Mouse (Mus musculus): ENCODE results near the gene Rasal3. TPM values are rescaled to one million over a fixed set of nuclear protein-coding genes. Genes with fewer than 3 reads are reported as not detected.

Rasal3 gene
- polyA plus RNA-seq, 1 experiment, result 3.5 TPM

GRCm38 (mm10) chr17:32354211-32354610 lies 49.2 kb downstream of the Rasal3 start:
- no peak for DNase-seq (ENCODE audit: low spot score)

DNA sequence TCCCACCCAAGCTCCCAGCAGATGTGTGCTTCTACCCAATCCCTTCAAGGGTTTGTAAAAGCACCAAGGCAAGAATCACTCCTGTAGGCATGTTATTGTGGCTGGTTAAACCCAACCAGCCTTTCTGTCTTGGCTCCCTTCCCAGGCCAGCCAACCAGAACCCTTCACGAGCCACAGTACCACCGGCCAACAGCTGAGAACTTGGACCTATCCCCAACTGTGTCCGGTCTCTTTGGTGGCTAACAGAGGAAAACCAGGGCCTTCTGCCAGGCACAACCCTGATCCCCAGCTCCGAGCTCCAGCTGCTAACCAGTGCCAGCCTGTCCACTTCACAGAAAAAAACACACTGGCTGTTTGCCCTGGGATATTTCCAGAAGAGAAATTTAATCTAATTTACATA lies 49.7 kb downstream of the Rasal3 start:
- DNase-seq (ENCODE audit: low spot score), result no peak

DNA sequence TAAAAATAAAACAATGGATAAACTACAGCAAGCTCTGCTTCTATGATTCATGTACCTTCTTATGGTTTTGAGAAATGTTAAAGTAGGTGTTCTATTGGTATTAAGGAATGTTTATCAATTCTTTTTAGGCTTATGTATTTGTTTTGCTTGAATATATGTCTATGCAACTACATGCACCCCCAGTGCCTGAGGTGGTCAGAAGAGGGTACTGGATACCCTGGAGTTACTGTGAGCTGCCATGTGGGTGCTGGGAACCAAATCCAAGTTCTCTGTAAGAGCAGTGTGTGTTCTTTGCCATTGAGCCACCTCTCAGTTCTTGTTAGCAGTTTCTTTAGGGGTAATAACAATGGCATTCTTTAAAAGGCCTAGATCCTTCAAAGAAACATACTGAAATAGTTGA lies 51.7 kb downstream of the Rasal3 start:
- DNase-seq (ENCODE audit: low spot score), result no peak

DNA sequence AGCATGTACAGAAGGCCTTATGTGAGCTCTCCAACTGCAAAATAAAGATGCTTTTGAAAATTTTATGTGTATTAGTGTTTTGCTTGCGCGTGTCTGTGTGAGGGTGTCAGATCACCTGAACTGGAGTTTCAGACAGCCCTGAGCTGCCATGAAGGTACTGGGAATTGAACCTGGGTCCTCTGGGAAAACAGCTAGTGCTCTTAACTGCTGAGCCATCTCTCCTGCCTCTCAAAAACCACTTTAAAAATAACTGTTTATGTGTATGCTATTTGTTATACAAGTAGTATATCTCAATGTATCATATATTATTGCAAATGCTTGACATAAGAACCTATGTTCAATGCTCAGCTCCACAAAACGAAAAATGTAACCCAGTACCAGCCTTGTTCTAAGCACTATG lies 52.1 kb downstream of the Rasal3 start:
- no peak for DNase-seq (ENCODE audit: low spot score)

DNA sequence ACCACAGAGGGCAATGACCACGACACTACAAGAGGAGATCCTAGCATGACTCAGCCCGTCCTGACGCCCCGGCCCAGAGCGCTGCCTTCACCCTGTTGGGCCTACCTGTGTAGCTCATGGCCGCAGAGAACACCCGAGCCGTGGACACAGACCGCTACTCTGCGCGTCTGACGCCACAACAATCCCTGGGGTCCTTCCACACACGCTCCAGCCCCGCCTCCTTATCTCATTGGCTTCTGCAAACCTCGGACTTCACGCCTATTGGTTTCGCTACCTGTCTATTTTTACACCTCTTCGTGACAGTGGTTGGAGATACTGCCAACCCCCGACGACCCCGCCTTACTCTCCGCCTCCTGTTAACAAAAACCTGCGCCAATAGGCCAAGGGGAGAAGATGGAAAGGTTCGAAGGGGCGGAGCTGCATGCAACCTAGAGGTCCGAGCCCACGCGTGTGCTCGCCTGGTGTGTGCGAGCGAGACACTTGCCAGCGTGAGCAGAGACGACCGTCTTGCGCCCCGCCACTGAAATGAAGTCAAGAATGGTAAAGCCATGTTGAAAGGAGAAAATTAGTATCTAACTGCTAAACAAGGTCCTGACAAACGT lies 52.9 kb downstream of the Rasal3 start, which contains the start of gene Akap8l:
Akap8l (minus strand) TSS at position 226 of the 602 bp plus-strand sequence.
- peak; percentile 85 for DNase-seq (ENCODE audit: low spot score)

- DNase-seq (ENCODE audit: low spot score), result no peak
These were observed 53.5 kb downstream of the Rasal3 start for GRCm38 (mm10) chr17:32349851-32350381.

DNA sequence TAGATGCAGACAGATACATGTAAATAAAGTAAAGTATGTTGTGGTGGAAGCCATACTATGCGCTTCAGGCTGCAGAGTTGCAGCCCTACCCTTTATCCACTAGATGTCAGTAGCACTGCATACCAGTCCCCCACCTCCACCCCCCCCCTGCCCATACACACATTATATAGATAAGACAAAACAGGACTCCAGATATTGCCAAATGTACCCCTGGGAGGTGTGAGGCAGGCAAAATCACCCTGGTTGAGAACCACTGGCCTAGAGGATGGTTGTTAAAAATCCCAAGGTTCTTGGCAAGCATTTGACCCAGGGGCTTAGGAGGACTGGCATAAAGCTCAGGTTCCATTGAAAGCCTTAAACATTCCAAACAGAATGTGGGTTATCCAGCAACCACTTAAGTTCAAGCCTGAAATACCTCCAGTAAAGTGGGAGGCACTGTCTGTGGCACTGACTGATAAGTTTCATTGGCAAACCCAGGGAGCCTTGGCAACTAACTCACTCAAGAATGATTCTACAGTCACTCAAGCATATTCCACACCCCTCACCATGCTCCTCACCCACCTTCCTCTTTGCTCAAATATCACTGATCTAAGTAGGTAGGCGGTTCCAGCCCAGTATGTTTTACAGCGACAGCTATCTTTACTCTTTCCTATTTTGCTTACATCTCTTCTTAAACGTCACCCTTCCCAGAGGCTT lies 54.2 kb downstream of the Rasal3 start:
- no peak for DNase-seq (ENCODE audit: low spot score)

- DNase-seq (ENCODE audit: low spot score), result no peak
These were observed 55.0 kb downstream of the Rasal3 start for GRCm38 (mm10) chr17:32348406-32348805.

- DNase-seq (ENCODE audit: low spot score), result no peak
These were observed 62.3 kb downstream of the Rasal3 start for GRCm38 (mm10) chr17:32341102-32341501.

Other genes with a start within 250 kb of the Rasal3 start
- gene Notch3, start 236.7 kb downstream of the Rasal3 start, polyA plus RNA-seq (2012; rRNA removed), result 16.1 and 21.5 TPM in 2 replicates
- gene Ephx3, start 214.0 kb downstream of the Rasal3 start, polyA plus RNA-seq (2012; rRNA removed), result 3.6 and 4.4 TPM in 2 replicates
- gene Brd4, start 118.9 kb downstream of the Rasal3 start, polyA plus RNA-seq (2012; rRNA removed), result 17.6 and 43.9 TPM in 2 replicates
- 70.9 and 76.2 TPM in 2 replicates for gene Akap8, start 82.3 kb downstream of the Rasal3 start, polyA plus RNA-seq (2012; rRNA removed)
- gene Akap8l, start 53.0 kb downstream of the Rasal3 start, polyA plus RNA-seq (2012; rRNA removed), result 149 and 154 TPM in 2 replicates
- 28.3 and 34.2 TPM in 2 replicates for gene Wiz, start 14.1 kb downstream of the Rasal3 start, polyA plus RNA-seq (2012; rRNA removed)
- 0.50 and 0.68 TPM in 2 replicates for gene Pglyrp2, start 20.6 kb upstream of the Rasal3 start, polyA plus RNA-seq (2012; rRNA removed)
- 8.8 and 9.2 TPM in 2 replicates for gene Cyp4f39, start 49.1 kb upstream of the Rasal3 start, polyA plus RNA-seq (2012; rRNA removed)
- 13.5 and 13.6 TPM in 2 replicates for gene Cyp4f17, start 102.5 kb upstream of the Rasal3 start, polyA plus RNA-seq (2012; rRNA removed)
- gene Cyp4f16, start 133.0 kb upstream of the Rasal3 start, polyA plus RNA-seq (2012; rRNA removed), result 19.7 and 22.9 TPM in 2 replicates
- gene Cyp4f37, start 217.7 kb upstream of the Rasal3 start, polyA plus RNA-seq (2012; rRNA removed), result 0.01 TPM in 1 of 2 replicates, not detected in the other

Data from urinary bladder, adult 2 months (tissue).